Mouse (Mus musculus): ENCODE measurements around the gene Card9.
"Not testable (repeated sequence)": the region's sequence is repeated elsewhere in the genome, so short reads cannot be mapped to it uniquely, and the experiment has no call there.

Gene Card9

DNA sequence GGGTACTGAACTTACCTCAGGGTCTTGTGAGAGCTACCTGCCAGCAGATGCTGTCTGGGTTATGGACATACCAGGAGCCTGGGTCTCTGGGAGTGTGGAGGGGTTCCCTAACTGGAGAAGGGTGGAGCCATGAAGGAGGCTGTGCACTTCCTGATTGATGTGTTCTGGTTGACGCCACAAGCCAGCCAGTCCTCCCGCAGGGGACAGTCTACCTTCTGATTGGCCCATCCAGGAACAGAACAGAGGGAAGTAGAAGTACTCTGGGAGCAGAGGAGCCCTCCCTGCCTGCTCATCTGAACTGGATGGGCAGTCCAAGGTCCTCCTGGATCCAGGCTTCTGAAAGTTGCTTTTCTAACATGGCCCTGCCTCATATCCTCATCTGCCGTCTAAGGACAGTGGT, at the start of gene Card9:
Card9 (minus strand) TSS at position 147 of the 400 bp plus-strand sequence.
- DNase-seq (ENCODE audit: low read depth, low spot score): no peak

DNA sequence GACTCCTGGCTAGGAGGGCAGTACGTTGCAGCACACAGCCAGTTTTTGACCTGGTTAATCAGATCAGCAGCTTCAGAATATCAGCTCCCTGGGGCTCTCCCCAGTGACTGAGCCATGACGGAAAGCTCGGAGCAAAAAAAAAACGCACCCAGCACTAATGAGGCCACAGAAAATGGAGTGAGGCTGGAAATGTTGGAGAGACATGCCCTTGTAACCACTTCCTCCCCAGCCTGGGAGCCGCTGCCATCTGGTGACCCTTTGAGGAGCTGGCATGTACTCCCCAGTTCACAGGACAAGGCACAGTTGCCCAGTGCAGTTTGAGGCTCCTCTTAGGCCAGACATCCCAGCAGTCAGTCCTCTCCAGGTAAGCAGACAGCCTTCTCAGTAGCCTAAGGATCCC, 49.4 kb upstream of the Card9 start:
- DNase-seq (ENCODE audit: low read depth, low spot score): peak; percentile 68

DNA sequence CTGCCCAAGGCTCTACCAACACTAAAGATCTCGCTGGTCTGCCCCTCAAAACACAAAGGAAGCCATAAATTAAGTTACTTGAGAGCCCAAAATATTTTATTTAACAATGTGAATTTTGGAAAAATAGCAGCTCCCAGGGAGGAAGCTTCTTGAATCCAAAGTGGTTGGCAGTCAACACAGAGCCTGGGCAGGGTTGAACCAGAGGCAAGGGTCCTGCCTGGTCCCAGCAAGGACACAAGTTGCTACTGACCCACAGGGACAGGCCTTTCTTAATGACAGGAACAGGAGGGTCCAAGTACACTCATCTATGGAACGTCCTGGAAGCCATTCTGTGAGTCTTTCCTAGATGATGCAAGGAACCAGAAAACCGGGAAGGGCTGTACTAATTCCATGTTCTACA, 48.6 kb upstream of the Card9 start:
- DNase-seq (ENCODE audit: low read depth, low spot score): no peak

DNA sequence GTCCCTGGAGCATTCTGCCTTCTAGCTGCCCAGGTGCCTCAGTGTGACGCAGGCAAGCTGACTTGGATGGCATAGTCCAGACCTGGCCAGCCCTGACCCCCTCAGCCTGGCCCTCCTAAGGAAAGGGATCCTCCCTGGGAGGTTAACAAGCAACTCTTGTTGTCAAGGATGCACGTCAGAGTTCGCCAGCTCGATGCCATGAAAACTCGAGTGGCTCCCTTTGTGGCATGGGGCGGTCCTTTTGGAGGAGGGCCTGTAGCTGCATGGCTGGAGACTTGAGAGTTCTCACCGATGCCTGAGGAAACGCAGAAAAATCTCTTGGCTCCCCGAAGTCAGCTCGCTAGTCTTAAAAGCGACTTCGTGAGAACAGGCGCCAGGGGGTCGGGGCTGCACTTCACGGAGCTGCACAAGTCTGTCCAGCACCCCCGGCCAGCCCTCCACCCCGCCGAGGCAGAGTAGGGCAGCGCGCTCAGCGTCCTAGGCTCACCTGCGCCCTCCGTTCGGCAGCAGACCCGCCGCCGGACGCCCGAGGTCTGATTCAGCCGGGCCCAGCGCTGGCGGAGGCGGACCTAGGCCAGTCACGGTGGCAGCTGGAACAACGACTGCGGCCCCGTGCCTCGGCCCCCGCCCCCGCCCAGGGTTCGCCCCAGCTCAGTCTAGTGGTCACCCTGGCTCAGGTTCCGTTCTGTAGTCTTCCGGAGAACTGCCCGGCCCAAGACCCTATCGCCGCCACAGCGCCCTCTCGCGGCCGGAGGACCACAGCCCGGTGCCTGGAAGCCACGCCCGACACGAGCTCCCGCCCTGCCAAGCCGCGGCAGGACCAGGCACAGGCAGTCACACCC, 48.0 kb upstream of the Card9 start, which contains the start of gene Inpp5e:
Inpp5e (minus strand) TSS at position 689 of the 842 bp plus-strand sequence.
- DNase-seq (ENCODE audit: low read depth, low spot score): peak; percentile 97

- no peak for DNase-seq (ENCODE audit: low read depth, low spot score)
Measured at GRCm38 (mm10) chr2:26403306-26403705, 42.6 kb upstream of the Card9 start.

GRCm38 (mm10) chr2:26402265-26402664, 41.5 kb upstream of the Card9 start:
- DNase-seq (ENCODE audit: low read depth, low spot score): peak; percentile 86

GRCm38 (mm10) chr2:26401023-26401422, 40.3 kb upstream of the Card9 start:
- no peak for DNase-seq (ENCODE audit: low read depth, low spot score)

GRCm38 (mm10) chr2:26400296-26400695, 39.6 kb upstream of the Card9 start:
- DNase-seq (ENCODE audit: low read depth, low spot score): no peak

DNA sequence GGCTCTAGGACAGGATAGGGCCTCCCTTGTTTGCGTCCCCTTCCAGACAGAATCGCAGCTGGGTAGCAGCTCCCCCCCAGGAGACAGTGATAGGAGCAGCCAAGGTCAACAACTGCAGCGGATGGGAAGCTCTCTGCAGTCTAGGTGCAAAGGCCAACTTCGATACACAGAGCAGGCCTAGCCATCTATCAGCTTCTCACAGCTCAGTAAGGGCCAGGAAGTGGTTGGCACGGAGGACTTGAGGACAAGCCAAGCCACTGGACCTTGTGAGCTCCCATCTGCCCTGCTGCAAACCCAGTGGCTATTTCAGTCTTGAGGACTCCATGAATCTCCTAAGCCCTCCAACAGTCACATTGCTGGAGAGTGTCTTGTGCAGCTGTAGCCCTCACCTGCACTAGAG, 38.9 kb upstream of the Card9 start:
- DNase-seq (ENCODE audit: low read depth, low spot score): peak; percentile 24

GRCm38 (mm10) chr2:26398978-26399377, 38.3 kb upstream of the Card9 start:
- no peak for DNase-seq (ENCODE audit: low read depth, low spot score)

DNA sequence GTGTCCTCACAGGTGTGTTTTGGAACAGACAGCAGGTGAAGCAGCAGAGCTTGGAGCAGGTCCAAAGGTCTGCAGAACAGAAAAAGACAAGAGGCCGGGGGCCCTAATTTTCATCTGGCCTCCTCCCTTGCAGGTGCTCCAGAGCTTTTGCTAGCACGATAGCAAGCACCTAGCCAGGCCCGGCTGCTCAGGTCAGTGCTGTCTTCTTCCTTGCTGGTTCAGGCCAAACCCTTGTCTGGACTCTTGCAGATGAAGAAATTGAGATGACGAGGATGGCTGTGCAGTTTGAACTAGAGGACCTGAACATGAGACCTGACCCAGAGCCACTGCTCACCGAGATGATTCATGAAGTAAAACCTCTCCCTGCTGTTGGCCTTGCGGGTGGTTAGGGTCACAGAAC, 30.9 kb upstream of the Card9 start:
- no peak for DNase-seq (ENCODE audit: low read depth, low spot score)

DNA sequence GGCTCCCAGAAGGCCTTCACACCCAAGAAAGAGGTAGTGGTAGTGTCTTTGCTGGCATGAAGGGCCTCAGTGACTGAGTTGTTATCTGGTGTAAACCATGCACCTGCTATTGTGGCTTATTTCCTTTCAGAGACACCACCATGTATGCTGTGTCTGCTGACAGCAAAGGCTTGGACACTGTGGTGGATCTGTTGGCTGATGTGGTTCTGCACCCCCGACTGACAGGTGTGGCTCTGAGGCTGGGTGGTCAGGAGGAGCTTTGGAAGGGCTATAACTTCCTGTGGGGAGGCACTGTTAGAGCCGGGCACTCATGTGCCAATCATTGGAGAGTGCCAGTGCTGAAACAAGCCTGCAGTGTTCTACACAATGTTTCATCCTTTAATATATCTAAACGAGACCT, 30.2 kb upstream of the Card9 start:
- no peak for DNase-seq (ENCODE audit: low read depth, low spot score)

GRCm38 (mm10) chr2:26389154-26389690, 28.5 kb upstream of the Card9 start, which contains the start of the genes Entr1 and Pmpca:
Entr1 (minus strand) TSS chr2:26389316.
Pmpca (plus strand) TSS chr2:26389339.
- peak; percentile 92 for DNase-seq (ENCODE audit: low read depth, low spot score)

GRCm38 (mm10) chr2:26388682-26389153, 28.0 kb upstream of the Card9 start:
- no peak for DNase-seq (ENCODE audit: low read depth, low spot score)

- no peak for DNase-seq (ENCODE audit: low read depth, low spot score)
Measured at GRCm38 (mm10) chr2:26387713-26388112, 27.0 kb upstream of the Card9 start.

DNA sequence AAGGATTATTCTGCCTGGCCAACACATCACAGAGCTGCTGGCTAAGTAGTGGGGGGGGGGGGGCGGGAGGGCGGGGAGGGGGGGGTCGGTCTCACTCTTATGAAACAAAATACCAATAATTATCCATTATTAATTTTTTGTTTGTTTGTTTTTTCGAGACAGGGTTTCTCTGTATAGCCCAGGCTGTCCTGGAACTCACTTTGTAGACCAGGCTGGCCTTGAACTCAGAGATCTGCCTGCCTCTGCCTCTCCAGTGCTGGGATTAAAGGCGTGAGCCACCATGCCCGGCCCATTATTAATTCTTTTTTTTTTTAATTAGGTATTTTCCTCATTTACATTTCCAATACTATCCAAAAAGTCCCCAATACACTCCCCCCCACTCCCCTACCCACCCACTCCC, 20.2 kb upstream of the Card9 start:
- not testable (repeated sequence) for DNase-seq (ENCODE audit: low read depth, low spot score)

- DNase-seq (ENCODE audit: low read depth, low spot score): peak; percentile 94
Measured at GRCm38 (mm10) chr2:26380131-26380771, 19.5 kb upstream of the Card9 start, which contains the start of gene Snapc4. Snapc4 (minus strand) TSS chr2:26380653.

DNA sequence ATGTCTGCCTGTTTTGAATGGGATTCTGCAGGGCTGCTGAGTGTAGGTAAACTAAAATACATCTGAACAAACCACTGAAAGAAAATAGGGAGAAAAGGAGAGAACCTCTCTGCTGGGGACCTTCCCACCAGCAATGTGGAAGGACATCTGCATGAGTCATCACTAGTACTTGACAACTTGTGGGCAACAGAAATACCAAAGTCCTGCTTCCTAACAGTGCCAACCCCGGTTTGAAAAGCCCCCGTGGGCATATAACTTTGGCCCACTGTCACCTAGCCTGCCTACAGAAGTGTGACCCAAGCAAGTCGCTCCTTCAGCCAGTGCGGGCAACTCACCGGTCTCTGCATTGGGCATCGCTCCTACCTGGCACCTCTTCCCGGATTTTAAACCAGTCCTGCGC, 11.7 kb upstream of the Card9 start:
- DNase-seq (ENCODE audit: low read depth, low spot score): no peak

GRCm38 (mm10) chr2:26368572-26368971, 7.9 kb upstream of the Card9 start:
- no peak for DNase-seq (ENCODE audit: low read depth, low spot score)

DNA sequence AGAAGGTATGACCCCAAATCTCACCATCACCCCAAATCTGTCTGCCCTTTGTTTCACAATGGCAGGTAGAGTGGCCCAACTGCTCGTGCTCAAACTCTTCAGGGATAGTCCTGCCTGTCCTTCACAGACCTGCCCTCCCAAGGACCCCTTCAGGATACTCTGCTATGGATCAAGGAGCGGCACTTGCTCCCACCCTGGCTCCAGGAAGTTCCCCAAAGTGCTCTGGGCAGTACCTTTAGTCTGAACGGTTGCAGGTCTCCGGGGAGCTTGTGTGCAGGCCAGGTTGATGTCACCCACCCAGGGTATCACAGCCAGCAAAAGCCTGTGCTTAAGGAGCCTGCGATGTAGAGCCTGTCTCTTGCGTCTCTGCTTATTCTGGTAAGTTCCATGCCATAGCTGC, 7.2 kb upstream of the Card9 start:
- DNase-seq (ENCODE audit: low read depth, low spot score): no peak

GRCm38 (mm10) chr2:26364738-26365465, 4.2 kb upstream of the Card9 start:
- peak; percentile 62 for DNase-seq (ENCODE audit: low read depth, low spot score)

DNA sequence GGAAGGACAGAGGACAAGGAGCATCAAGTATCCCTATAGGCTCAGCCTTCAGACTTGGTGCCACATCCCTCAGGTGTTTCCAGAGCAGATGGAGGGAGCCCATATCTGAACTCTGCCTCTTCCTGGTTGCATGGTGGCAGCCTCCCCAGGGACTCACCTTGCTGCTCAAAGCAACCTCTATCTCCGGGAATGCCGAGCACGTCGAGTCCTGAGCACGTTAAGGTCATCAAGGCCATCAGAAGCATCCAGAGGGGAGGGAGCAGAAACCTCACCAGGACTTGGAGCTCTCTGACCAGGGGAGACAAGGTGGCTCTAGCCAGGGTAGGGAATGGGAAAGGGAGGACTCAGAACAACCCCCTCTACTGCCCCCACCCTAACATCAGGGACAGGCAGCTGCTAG, 2.8 kb upstream of the Card9 start:
- no peak for DNase-seq (ENCODE audit: low read depth, low spot score)
